Mouse (Mus musculus) 416B (cell line): ENCODE measurements at regions not wholly inside any gene's neighbourhood (a gene's known extent, or its start where the extent isn't known, plus 50 kb on each side); places are given as distances from the start of the nearest gene placed in this dataset.

Experiments used
- DNase-seq: peaks from one replicate; pipeline ENCODE4 v3.0.0; 2011; ENCODE audit warnings: low read depth

DNA sequence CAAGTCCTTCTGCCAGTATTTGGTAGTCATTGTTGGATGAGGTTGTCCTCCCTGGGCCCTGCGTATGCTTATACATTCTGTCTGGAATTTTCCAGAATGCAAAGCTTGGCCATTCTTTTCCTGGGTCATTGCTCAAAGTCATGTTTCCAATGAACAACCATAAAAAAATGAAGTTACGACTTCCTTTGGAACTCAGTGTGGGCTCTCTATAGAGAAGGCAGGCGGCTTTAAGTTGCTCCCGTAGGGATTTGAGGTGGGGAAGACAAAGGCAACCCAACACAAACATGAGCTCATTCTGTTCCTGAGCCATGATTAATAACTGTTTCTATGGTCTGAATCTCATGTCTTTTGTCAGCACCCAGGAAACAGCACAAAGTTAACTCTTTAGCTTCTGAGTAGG is 204.3 kb downstream of the Hhipl2 start:
- no peak for DNase-seq

GRCm38 (mm10) chr1:183624266-183624665 is 206.3 kb downstream of the Hhipl2 start:
- no peak for DNase-seq

DNA sequence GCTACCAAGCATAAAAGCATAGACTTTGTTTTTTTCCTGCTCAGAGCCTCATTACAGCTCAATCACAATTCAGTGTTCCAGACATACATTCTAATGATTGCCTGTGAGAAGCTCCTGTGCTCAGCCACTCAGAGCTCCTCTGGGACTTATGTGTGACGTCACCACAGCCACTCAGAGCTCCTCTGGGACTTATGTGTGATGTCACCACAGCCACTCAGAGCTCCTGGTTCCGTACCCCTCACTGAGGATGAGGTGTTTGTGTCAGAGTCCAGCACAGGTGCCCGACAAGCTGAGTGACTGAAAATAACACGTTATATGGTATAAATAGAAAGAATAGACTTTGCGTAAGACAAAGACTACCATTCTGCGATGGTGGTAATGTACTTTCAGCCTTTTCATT is 215.8 kb downstream of the Hhipl2 start:
- no peak for DNase-seq

- DNase-seq = no peak
Measured at GRCm38 (mm10) chr1:183634836-183635235, 216.8 kb downstream of the Hhipl2 start.

DNA sequence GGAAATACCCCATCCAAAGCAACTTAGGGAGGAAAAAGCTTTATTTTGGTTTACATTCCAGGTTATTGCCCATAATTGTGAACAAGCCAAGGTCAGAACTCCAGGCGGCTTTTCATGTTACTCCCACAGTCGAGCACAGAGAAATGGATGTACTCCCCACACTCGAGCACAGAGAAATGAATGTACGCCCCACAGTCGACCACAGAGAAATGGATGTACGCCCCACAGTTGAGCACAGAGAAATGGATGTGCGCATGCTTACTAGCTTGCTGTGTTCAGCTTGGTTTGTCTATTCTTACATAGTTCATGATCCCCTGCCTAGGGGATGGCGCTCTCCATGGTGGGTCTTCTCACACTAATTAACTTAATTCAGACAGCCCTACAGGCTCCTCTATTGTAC is 219.2 kb downstream of the Hhipl2 start:
- no peak for DNase-seq

- no peak for DNase-seq
Measured at GRCm38 (mm10) chr1:183639332-183639731, 221.3 kb downstream of the Hhipl2 start.

DNA sequence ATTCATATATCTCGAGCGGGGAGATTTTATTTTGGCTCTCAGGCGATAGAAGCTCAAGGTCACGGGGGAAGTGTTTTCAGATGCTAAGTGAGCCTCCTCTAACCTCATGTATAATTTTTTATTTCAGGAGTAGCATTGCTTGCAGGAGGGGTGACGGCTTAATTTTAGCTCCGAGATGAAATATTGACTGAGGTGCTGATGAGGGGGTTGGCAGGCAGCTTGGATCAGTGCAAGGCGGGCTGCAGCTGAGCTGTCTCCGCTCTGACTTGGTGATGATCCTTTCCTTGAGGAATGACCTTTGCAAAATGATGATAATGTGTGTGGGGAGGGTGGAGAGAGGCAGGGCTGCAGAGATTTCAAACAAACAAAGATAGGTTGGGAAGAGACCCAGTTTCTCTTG is 222.6 kb downstream of the Hhipl2 start:
- DNase-seq = no peak

DNA sequence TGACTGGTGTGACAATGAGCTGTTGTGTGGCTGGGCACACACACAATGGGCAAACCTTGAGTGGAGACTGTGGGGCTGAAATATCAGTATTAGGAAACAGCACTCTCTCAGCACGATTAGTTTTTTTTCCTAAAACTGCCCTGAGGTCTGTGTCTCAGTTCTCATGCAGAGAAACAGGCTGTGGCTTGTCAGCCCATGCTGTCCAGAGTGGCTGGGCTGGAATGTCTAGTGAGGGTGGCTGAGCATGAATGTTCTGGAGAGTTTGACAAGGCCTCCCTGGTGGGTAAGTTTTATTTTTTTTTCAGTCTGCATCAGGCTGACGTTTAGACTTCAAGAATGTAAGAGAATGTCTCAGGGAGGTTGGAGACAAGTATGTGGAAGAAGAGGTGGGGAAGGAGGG is 226.0 kb downstream of the Hhipl2 start:
- no peak for DNase-seq

DNA sequence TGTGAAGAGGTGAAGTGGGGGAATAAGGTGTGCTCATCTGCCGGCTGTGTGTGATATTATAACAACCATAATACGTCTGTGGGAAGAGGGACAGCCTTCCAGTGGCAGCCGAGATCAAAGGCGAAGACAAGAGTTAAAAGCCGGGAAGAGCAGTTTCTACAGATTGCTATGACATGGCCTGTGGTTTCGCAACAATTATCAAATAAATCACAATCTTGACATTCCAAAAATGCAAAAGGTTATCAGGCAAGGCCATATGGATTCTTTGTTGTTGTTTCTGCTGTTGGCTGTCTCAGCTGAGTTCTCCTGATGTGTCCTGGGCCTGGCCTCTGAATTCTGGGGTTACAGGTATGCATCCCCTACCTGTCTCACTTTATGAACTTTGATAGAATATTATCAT is 235.9 kb downstream of the Hhipl2 start:
- no peak for DNase-seq

DNA sequence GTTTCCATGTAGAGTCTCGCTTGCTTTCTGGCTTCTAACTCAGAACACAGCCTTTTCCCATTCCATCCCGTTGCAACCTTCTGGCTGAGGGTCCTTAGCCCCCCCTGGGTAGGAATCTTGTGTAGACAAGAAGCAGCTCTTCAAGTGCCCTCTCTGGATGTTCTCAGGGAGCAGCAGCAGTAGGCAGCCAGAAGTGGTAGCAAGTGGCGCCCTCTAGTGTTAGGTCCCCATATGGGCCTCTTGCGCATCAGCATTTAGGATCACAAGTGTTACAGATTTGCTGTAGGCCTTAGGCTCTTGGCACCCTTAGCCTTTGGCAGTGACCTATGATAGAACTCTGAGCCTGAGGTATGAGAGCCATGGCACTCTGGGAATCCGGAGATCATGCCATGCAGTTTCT is 239.0 kb downstream of the Hhipl2 start:
- DNase-seq = peak; percentile 63

DNA sequence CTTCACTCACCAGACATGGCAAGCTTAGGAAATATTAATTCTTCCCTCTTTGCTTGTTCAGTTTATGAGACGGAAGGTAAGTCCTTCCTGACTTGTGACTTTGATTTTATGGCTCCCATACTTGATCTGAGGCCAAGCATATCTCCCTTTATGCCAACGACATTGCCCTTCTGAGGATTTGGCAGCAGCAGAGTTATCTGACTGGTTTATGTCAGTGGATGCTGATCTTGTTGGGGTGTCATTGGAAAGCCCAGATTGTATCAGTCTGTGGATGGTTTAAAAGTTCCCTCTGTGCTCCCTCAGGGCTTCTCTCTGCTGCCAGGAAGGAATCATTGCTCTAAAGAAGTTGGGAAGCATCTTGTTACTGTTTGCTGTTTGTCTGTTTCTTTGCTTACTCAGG is 242.5 kb downstream of the Hhipl2 start:
- DNase-seq = no peak

- DNase-seq = no peak
Measured at GRCm38 (mm10) chr1:183662369-183663043, 244.5 kb downstream of the Hhipl2 start.

GRCm38 (mm10) chr1:183669271-183669670 is 251.3 kb downstream of the Hhipl2 start:
- no peak for DNase-seq

- DNase-seq = no peak
Measured at GRCm38 (mm10) chr1:183669674-183670073, 251.7 kb downstream of the Hhipl2 start.

GRCm38 (mm10) chr1:183670542-183670941 is 252.5 kb downstream of the Hhipl2 start:
- no peak for DNase-seq

DNA sequence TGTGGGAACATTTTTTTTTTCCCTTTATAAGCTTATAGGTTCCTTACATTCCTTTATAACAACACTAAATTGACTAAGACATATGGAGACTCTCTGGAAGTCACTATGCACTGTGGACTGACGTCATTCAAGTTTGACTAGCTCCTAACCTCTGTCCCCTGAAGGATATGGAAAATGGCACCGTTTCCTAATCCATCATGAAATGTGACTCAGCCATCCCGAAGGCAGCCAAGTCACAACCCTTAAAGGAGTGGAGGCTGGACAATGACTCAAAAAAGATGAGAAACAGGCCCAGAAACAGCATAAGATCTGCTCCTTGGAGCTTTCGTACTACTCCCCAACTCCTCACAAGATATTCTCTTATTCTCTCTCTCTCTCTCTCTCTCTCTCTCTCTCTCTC is 253.5 kb downstream of the Hhipl2 start:
- DNase-seq = no peak

GRCm38 (mm10) chr1:183672521-183672920 is 254.5 kb downstream of the Hhipl2 start:
- no peak for DNase-seq

DNA sequence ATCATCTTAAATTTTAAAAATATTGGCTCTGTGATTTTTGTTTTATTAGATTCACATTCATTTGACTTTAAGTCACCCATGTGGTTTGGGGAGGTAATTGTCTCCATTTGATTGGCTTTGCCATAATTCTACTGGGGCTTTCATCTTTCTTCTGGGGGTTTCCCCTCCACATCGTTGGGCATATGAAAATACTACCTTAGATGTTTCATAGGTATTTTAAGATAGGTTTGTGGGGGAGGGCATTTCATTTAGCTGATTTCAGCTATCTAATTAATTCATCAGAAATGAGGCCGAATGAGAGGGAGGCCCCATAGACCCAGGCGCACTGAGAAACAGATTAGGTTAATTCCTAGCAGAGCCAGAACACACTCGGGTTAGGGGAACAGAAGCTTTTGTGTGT is 259.6 kb downstream of the Hhipl2 start:
- no peak for DNase-seq

GRCm38 (mm10) chr1:183679949-183680348 is 261.9 kb downstream of the Hhipl2 start:
- no peak for DNase-seq

GRCm38 (mm10) chr1:183686056-183686455 is 268.0 kb downstream of the Hhipl2 start:
- DNase-seq = no peak

DNA sequence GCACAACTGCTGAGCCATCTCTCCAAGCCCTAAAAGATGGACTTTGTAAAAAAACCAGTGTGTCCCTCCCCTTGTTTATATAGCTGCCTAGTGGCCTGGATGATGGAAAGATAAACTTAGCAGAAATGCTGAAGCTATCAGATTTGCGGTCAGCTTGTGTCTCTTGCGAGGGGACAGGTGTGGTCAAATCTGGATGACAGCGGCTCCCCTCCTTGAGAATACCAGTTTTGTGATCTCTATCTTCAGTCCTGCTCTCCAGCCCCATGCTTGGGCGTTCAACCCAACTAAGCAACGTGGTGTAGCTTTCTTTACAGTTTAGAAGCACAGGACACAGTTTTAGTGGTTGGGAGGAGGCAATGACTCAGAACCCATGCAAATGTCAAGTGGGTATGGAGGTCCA is 274.7 kb downstream of the Hhipl2 start:
- no peak for DNase-seq

- peak; percentile 18 for DNase-seq
Measured at GRCm38 (mm10) chr1:183699284-183699683, 281.3 kb downstream of the Hhipl2 start.

- no peak for DNase-seq
Measured at GRCm38 (mm10) chr1:183702888-183703287, 284.9 kb downstream of the Hhipl2 start.

GRCm38 (mm10) chr1:183712895-183713294 is 294.9 kb downstream of the Hhipl2 start:
- no peak for DNase-seq

GRCm38 (mm10) chr1:183717060-183717459 is 296.0 kb upstream of the Dusp10 start:
- no peak for DNase-seq
